Mouse (Mus musculus): ENCODE measurements around the gene Csnk2b. TPM values are rescaled to one million over a fixed set of nuclear protein-coding genes. Genes with fewer than 3 reads are reported as not detected.

Csnk2b gene
- total RNA-seq, 2 experiments from 2014 or later, result 176 to 183 TPM

DNA sequence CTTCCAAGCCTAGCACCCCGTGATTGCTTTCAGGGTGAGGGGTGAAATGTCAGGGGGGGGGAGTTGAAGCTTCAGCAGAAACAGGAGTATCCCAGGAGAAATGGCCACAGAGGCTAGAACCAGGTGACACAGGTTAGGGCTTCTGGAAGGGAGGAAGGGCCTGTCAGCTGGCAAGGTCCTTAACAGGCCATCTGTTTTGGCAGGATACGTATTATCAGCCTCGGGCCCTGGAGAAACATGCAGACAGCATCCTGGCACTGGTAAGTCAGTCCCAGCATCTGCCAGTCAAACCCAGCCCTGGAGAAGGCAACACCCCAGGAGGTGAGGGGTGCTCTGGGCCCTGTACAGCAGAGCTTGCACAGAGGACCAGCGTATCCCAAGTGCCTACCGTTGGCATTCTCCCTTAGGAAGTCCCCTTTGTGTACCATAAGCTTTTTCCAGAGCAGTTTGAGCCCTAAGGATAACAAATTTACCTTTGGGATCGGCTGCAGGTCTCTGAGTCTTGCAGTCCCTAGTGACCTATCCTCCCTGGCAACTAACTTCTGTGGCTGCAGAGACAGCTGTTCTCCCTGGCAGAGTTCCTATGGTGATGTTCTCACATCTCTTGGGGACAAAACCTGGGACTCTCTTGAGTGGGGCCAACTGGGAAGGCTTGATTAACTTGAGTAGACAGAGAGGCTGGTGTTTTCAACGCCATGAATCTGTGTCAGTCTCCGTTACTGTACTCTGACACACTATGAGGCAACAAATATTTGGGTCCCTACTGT is 31.5 kb downstream of the Csnk2b start:
- DNase-seq (ENCODE audit: low spot score), result peak; percentile 69

- peak; percentile 94 for DNase-seq (ENCODE audit: low spot score)
These were observed 32.8 kb downstream of the Csnk2b start, which contains the start of gene Abhd16a for GRCm38 (mm10) chr17:35088825-35089644. Abhd16a (plus strand) TSS chr17:35089263.

DNA sequence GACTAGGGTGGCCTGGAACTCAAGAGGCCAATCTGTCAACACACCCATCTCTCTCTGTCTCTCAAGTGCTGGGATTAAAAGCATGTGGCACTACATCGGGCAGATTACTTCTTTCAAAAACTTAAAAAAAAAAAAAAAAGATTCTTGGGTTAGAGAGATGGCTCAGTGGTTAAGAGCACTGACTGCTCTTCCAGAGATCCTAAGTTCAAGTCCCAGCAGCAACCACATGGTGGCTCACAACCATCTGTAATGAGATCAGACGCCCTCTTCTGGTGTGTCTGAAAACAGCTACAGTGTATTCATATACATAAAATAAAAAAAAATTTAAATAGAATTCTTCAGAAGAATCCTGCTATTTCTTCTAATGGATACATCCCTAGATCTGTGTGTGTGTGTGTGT is 33.7 kb downstream of the Csnk2b start:
- DNase-seq (ENCODE audit: low spot score), result no peak

- no peak for DNase-seq (ENCODE audit: low spot score)
These were observed 36.5 kb downstream of the Csnk2b start, which contains the start of gene Ly6g6f for GRCm38 (mm10) chr17:35085208-35085865. Ly6g6f (minus strand) TSS chr17:35085610.

DNA sequence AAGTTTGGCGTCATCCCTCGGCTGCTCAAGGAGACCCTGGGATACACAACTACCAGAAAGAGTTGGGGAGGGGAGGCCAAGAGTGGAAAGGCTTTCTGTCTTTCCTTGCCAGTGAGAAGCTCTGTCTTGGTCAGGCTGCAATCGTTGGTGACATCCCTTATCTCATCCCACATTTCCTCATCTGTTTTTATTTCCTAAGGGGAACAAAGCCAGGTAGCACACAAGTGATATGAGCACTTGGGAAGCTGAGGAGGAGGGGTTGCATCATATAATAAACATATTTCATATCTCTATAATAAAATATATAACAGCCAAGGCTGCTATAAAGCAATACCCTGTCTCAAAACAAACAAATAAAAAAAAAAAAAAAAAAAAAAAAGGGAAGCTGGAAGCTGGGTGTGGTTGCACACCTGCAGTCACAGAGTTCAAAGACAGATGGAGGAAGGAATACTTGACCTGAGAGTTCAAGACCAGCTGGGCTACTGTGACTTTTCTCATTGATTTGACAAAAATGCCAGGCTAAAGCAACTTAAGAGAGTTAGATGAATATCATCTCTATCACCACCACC is 37.8 kb downstream of the Csnk2b start:
- no peak for DNase-seq (ENCODE audit: low spot score)

GRCm38 (mm10) chr17:35082841-35083576 is 38.8 kb downstream of the Csnk2b start:
- DNase-seq (ENCODE audit: low spot score), result no peak

DNA sequence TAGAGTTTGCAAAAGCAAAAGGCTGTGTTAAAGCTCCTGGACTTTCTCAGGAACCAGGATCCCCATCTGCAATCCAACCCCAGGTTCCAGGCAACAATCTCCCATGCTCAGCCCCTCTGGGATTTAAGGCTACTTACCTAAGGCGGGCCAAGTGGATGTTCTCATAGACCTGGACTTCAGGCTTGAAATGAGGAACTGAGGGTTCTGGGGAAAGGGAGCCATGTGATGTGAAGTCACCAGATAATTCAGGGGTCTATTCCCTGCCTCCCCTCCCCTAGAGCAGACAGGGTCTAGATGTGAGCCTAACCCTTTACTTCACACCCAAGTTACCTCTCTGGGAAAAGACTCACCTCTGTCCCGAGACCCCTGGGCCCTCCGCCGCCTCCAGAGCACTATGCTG is 41.1 kb downstream of the Csnk2b start:
- no peak for DNase-seq (ENCODE audit: low spot score)

- no peak for DNase-seq (ENCODE audit: low spot score)
These were observed 41.6 kb downstream of the Csnk2b start for GRCm38 (mm10) chr17:35080248-35080647.

- DNase-seq (ENCODE audit: low spot score), result no peak
These were observed 42.1 kb downstream of the Csnk2b start for GRCm38 (mm10) chr17:35079778-35080177.

DNA sequence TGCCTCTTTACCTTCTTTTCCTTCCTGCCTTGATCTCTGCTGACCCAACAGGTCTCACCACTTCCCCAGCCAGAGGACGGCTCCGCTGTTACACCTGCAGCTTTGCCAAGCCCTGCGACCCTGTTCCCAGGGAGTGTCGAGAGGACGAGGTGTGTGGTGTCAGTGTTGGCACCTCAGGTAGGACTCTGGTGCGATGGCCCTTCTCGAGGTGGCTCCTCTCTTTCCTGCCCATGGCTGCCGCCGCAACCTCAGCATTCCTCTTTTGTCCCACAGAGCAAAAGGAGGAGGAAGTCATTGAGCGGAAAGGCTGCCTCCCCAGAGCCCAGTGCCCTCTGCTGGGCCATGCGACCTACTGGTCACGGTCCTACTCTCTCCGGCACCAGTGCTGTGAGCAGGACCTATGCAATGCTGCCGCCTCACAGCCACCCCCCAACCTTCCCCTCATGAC is 44.0 kb downstream of the Csnk2b start, which contains the start of gene Ly6g6d:
Ly6g6d (minus strand) TSS at position 280 of the 448 bp plus-strand sequence.
- DNase-seq (ENCODE audit: low spot score), result peak; percentile 46

DNA sequence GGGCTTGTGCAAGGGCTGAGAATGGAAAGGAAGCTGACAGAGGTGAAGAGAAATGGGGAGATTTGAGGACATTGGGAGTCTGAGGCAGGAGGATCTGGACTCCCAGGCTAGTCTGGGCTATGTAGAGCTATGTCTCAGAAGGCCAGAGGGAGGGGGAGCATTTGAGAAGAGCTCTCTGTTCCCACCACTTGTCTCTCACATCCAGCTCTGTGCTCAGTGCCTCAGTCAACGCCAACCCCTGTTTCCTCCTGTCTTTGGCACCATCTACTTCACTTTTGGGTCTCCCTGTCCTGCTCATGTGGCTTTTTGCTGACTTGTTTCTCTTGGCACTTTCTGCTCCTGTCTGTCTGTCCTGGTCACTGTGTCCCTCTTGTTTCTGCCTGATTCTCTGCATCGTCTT is 44.6 kb downstream of the Csnk2b start:
- no peak for DNase-seq (ENCODE audit: low spot score)

- no peak for DNase-seq (ENCODE audit: low spot score)
These were observed 45.2 kb downstream of the Csnk2b start, which contains the start of gene Ly6g6e for GRCm38 (mm10) chr17:35076507-35077176. Ly6g6e (plus strand) TSS chr17:35076902.

DNA sequence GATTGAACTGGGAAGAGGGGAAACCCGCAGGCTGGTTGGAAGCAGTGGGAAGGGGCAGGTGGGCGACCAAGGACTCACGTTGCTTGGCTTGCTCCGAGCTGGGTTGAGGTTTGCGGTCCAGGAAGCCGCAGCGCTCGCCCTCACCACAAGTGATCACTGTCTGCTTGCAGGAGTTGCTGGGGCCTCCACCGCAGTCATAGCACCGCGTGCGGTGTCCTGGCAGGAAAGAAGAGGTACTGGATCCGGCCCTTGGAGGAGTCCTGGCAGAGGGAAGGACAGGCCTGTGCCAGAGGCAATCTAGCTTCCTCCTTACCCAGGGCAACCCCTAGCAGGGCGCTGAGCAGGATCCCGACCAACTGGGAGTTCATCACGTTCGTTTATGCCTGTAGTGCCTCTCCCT is 47.8 kb downstream of the Csnk2b start:
- DNase-seq (ENCODE audit: low spot score), result no peak

- DNase-seq (ENCODE audit: low spot score), result no peak
These were observed 50.4 kb downstream of the Csnk2b start for GRCm38 (mm10) chr17:35071454-35071853.

DNA sequence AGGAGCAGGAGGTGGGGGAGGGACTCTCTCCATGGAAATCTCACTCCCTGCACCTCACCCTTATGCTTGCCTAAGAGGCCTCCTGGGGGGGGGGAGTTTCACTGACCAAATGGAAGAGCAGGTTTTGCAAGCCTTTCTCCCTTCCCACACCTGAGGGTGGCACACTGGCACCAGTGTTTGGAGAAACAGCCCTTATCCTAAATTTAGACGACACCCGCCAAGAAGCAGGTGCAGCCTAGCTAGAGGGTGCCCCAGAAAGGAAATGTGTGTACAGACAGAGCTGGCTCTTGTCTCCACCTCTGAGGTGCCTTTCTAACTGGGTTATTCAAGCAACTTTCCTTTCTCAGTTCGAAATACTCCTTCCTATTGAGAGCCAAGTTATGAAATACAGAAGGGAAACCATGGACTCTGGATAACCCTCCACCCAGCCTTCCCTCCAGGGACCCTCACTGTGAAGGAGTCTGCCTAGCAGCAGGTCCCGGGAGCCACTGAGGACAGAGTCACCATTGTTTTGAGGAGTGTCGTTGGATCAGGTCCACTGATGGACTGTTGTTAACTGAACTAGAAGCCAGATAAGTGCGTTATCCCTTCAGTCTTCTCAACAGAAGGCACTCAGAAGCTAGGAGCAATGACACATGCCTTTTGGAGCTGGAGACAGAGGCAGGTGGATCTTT is 51.2 kb downstream of the Csnk2b start:
- DNase-seq (ENCODE audit: low spot score), result peak; percentile 54

DNA sequence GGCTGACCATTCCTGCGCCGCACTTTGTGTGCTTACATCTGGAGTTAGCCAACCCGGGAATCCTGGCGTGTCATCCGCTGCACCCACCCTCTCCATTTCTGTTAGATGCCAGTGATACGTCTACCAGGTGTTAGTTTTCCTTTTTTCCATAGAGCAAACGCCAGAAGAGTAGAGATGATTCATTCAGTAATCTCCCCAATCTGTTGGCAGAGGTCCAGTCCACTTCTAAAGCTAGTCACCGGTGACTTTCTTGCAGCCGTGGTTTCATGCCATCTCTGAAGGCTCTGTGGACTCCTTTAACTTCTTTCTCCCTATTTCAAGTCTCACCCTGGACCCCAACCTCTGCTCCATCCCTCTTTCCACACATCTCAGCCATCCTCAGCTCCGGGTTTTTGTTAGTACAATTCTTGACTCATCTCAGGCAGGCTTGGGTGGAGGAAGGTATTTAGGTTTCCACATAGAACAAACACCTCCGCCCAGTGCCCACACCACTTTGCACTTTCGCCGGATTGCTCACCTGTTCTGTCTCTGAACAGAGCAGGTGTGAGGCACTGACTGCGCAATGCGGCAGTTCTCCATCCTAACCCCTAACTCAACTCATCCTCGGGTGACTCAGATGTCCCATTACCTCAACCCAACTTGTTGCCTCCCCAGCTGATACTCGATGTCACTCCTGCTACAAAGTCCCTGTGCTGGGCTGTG is 53.5 kb downstream of the Csnk2b start:
- no peak for DNase-seq (ENCODE audit: low spot score)
